In the genomic region with DNA sequence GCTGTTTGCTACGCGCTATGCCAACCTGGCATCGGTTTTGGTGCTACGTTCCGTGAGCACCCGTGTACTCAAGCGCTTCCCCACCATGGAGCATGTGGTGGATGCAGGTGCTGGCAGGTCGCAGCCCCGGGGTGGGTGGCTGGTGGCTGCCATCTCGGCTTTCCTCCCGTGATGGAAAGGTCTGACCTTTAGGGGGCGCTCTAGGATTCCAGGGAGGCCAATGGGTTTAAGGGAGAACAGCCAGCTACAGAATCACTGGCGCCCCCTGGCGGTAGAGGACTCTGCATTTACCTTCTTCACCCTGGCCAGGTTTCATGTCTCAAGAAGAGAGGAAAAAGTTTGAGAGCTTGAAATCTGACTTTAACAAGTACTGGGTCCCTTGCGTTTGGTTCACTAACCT, we compare ENCODE assay signal across 7 mouse cellular contexts. TPM values are rescaled to one million over a fixed set of nuclear protein-coding genes. Genes with fewer than 3 reads are reported as not detected.
A peak's percentile ranks its signal among the peaks of the same experiment; 100 is the strongest.
DNase-seq lines count a peak whose midpoint lies in the region; ATAC-seq and TF ChIP-seq lines count a peak whose summit lies in the region.

No protein-coding gene starts in this region.

- peak; percentile 97 for DNase-seq in CH12.LX (ENCODE audit: extremely low read depth)
- DNase-seq in R1 (ENCODE audit: low read depth, low spot score) = peak; percentile 98
- DNase-seq in cerebellum, postnatal 10 days = peak; percentile 89 to 96
- peak; percentile 80 to 84 for DNase-seq in gastrocnemius, postnatal 36 days
- DNase-seq in layer of hippocampus, adult 9-11 months = peak; percentile 80
- peak; percentile 87 to 97 for DNase-seq in spleen, postnatal 10 days (ENCODE audit: low spot score in 2 of 2)

- no peaks in the 10 kb centered on the region; the same call in 1 of the 2 replicates for H3K79me2 ChIP-seq in CH12.LX (replicated peaks; ENCODE audit: control insufficient read depth, extremely low read depth, insufficient read depth, poor library complexity, severe bottlenecking)

- TF ChIP-seq EP300 in CH12.LX (IDR thresholded peaks at IDR 0.05; ENCODE audit: low read length) = no peak

- peaks cover 0 to 6% of the 10 kb centered on the region in 2 experiments; a peak in 1 of 4 replicates for H3K4me1 ChIP-seq in CH12.LX (ENCODE audit: control insufficient read depth in 1 of 2, insufficient read depth in 2 of 2)

- TF ChIP-seq RAD21 in CH12.LX (IDR thresholded peaks at IDR 0.05; ENCODE audit: low read depth, low read length) = peak; percentile 65

- dilution Hi-C loops in CH12.LX (cut with MboI; ENCODE audit: extremely low pct_ligation_motif_present, extremely low pct_unique_long_range_greater_than_20kb, low sequenced_read_pairs) = no loop called here

- peak; percentile 95 for ATAC-seq in megakaryocyte, adult 5-6 weeks (ENCODE audit: poor library complexity, severe bottlenecking)

- no peak overlapping the region for H3K4me2 ChIP-seq in CH12.LX (ENCODE audit: insufficient read depth, low read depth, poor library complexity, severe bottlenecking)

- no peaks in the 10 kb centered on the region for H3K9me3 ChIP-seq in CH12.LX (replicated peaks; ENCODE audit: low read length)

- no peaks in the 10 kb centered on the region for H3K27me3 ChIP-seq in CH12.LX (replicated peaks)

- peak; percentile 88 to 99 for TF ChIP-seq CTCF in CH12.LX (conservative IDR thresholded peaks at IDR 0.05 in 1 of 2, IDR thresholded peaks at IDR 0.05 in 1 of 2; ENCODE audit: low read depth in 2 of 2, low read length in 2 of 2)

- in situ Hi-C loops in CH12.LX (cut with MboI; ENCODE audit: low pct_ligation_motif_present, low pct_unique_long_range_greater_than_20kb, low sequenced_read_pairs) = no loop called here

- intact Hi-C loops in gastrocnemius, postnatal 36 days (cut with DNase I) = loop anchor here (5.0 kb wide), 1 partner anchor 71 kb away; no protein-coding TSS in a partner anchor

- H3K9ac ChIP-seq in CH12.LX (ENCODE audit: insufficient read depth, low read depth) = no peak overlapping the region

- peaks cover 29 to 36% of the 10 kb centered on the region in 2 experiments for H3K36me3 ChIP-seq in CH12.LX (replicated peaks in 1 of 2; ENCODE audit: control insufficient read depth in 1 of 2, insufficient read depth in 1 of 2, low read length in 1 of 2)

- no peak overlapping the region for H3K27ac ChIP-seq in CH12.LX (ENCODE audit: insufficient read depth, low read depth)

- 0 out of 2 replicates have a peak, but pooled peaks have one; percentile 19 for TF ChIP-seq POLR2A in CH12.LX (IDR thresholded peaks at IDR 0.05; ENCODE audit: low read depth, low read length)

- H3K4me3 ChIP-seq in CH12.LX (replicated peaks in 1 of 3; ENCODE audit: low read depth in 2 of 3, low read length in 2 of 3, poor library complexity in 1 of 3) = no peak overlapping the region

TF ChIP-seq in CH12.LX, 34 proteins besides CTCF, POLR2A, EP300 and RAD21:
- no peak for TF ChIP-seq MAZ (IDR thresholded peaks at IDR 0.05; ENCODE audit: low read depth, low read length)
- 0 out of 2 replicates have a peak, but pooled peaks have one; percentile 38 for TF ChIP-seq TCF12 (IDR thresholded peaks at IDR 0.05; ENCODE audit: low read depth, low read length)
- TF ChIP-seq IRF4 (IDR thresholded peaks at IDR 0.05; ENCODE audit: low read depth, low read length) = 0 out of 2 replicates have a peak, but pooled peaks have one; percentile 21
- no peak for TF ChIP-seq ZC3H11A (IDR thresholded peaks at IDR 0.05; ENCODE audit: low read depth, low read length)
- TF ChIP-seq HCFC1 (IDR thresholded peaks at IDR 0.05; ENCODE audit: low read depth, low read length) = 0 out of 2 replicates have a peak, but pooled peaks have one; percentile 17
- peak; percentile 57 for TF ChIP-seq SMC3 (IDR thresholded peaks at IDR 0.05; ENCODE audit: low read depth, low read length)
- TF ChIP-seq MEF2A (IDR thresholded peaks at IDR 0.05; ENCODE audit: borderline replicate concordance, low read depth, low read length) = no peak
- TF ChIP-seq NELFE (IDR thresholded peaks at IDR 0.05; ENCODE audit: low read depth, low read length) = peak; percentile 66; the same call in 1 of the 2 replicates
- no peak for TF ChIP-seq MXI1 (IDR thresholded peaks at IDR 0.05; ENCODE audit: low read depth, low read length)

RNA-seq across cellular contexts. Expression of gene Rps8, which starts 9.9 kb away (rescaled TPM):
- 5,379 and 5,435 TPM in 2 replicates for total RNA-seq in CH12.LX (2012; rRNA removed)
- 2,191 and 2,455 TPM in 2 replicates for total RNA-seq in CH12.LX (2014; rRNA removed)
- polyA plus RNA-seq in CH12.LX (2012; ENCODE audit: insufficient read length, low read depth) = 1,480 and 1,967 TPM in 2 replicates
- 100 to 1,000 TPM; 497 to 579 TPM for total RNA-seq in gastrocnemius, postnatal 36 days (2021)
- 2,618 and 2,625 TPM in 2 replicates for total RNA-seq in megakaryocyte, adult 5-6 weeks (2015)
- total RNA-seq in megakaryocyte, adult 5-6 weeks (2017) = 984 and 1,065 TPM in 2 replicates

RNA-seq across cellular contexts. Expression of gene Plk3, which starts 12.4 kb away (rescaled TPM):
- total RNA-seq in CH12.LX (2012; rRNA removed) = 12.0 and 13.8 TPM in 2 replicates
- 8.6 and 8.8 TPM in 2 replicates for total RNA-seq in CH12.LX (2014; rRNA removed)
- 14.7 and 18.5 TPM in 2 replicates for polyA plus RNA-seq in CH12.LX (2012; ENCODE audit: insufficient read length, low read depth)
- 1 to 10 TPM in 1 of 2 experiments, under 1 TPM in 1; 0.86 to 1.5 TPM for total RNA-seq in gastrocnemius, postnatal 36 days (2021)
- 4.9 and 6.2 TPM in 2 replicates for total RNA-seq in megakaryocyte, adult 5-6 weeks (2015)
- 3.0 and 4.2 TPM in 2 replicates for total RNA-seq in megakaryocyte, adult 5-6 weeks (2017)

RNA-seq across cellular contexts. Expression of gene Tctex1d4, which starts 19.6 kb away (rescaled TPM):
- total RNA-seq in CH12.LX (2012; rRNA removed) (0.55 and 0.98 TPM in 2 replicates), CH12.LX (2014; rRNA removed) (not detected in 2 replicates)
- not detected in 2 replicates for polyA plus RNA-seq in CH12.LX (2012; ENCODE audit: insufficient read length, low read depth)
- not detected for total RNA-seq in gastrocnemius, postnatal 36 days (2021)
- total RNA-seq in megakaryocyte, adult 5-6 weeks (2015) = 2.1 TPM in 1 of 2 replicates, not detected in the other
- 0.53 and 2.8 TPM in 2 replicates for total RNA-seq in megakaryocyte, adult 5-6 weeks (2017)

RNA-seq across cellular contexts. Expression of gene Btbd19, which starts 20.7 kb away (rescaled TPM):
- total RNA-seq in CH12.LX (2012; rRNA removed) (31.5 and 32.4 TPM in 2 replicates), CH12.LX (2014; rRNA removed) (49.7 and 51.1 TPM in 2 replicates)
- 32.9 and 36.3 TPM in 2 replicates for polyA plus RNA-seq in CH12.LX (2012; ENCODE audit: insufficient read length, low read depth)
- total RNA-seq in gastrocnemius, postnatal 36 days (2021) = 1 to 10 TPM; 2.0 to 2.4 TPM
- total RNA-seq in megakaryocyte, adult 5-6 weeks (2015) = 5.3 and 5.9 TPM in 2 replicates
- total RNA-seq in megakaryocyte, adult 5-6 weeks (2017) = 10.4 and 11.1 TPM in 2 replicates

RNA-seq across cellular contexts. Expression of gene Kif2c, which starts 36.3 kb away (rescaled TPM):
- total RNA-seq in CH12.LX (2012; rRNA removed) = 33.9 and 39.6 TPM in 2 replicates
- total RNA-seq in CH12.LX (2014; rRNA removed) = 34.0 and 36.8 TPM in 2 replicates
- 40.3 and 43.1 TPM in 2 replicates for polyA plus RNA-seq in CH12.LX (2012; ENCODE audit: insufficient read length, low read depth)
- under 1 TPM; 0.28 to 0.44 TPM for total RNA-seq in gastrocnemius, postnatal 36 days (2021)
- total RNA-seq in megakaryocyte, adult 5-6 weeks (2015) = 30.3 and 30.4 TPM in 2 replicates
- 44.9 and 50.4 TPM in 2 replicates for total RNA-seq in megakaryocyte, adult 5-6 weeks (2017)
